Mouse (Mus musculus): Measurements from ENCODE around the gene Rnf166. TPM values are rescaled to one million over a fixed set of nuclear protein-coding genes. Genes with fewer than 3 reads are reported as not detected.
A peak's percentile ranks its signal among the peaks of the same experiment; 100 is the strongest.

Gene Rnf166
- polyA plus RNA-seq, 1 experiment from 2014 or later, result 33.7 TPM

- H3K27ac ChIP-seq (replicated peaks; ENCODE audit: low read depth, low read length), result no peak overlapping the region
- peak; percentile 25 for DNase-seq
These were observed 808 bp downstream of the Rnf166 start for GRCm38 (mm10) chr8:122474951-122475560.

GRCm38 (mm10) chr8:122473911-122474421 is 1.9 kb downstream of the Rnf166 start:
- Histone ChIP-seq H3K36me3 (ENCODE audit: control insufficient read depth, insufficient read depth, low read length) (peaks cover 45% of the 10 kb centered on the region), H3K4me2 (ENCODE audit: low read length) (no peak overlapping the region), H3K27ac (replicated peaks; ENCODE audit: low read depth, low read length) (no peak overlapping the region), H3K4me3 (replicated peaks; ENCODE audit: low read depth, low read length) (no peak overlapping the region), H3K27me3 (ENCODE audit: control insufficient read depth, insufficient read depth, low read length) (no peaks in the 10 kb centered on the region), H3K4me1 (ENCODE audit: control insufficient read depth, insufficient read depth, low read length) (peaks cover 16% of the 10 kb centered on the region), H3K9me3 (ENCODE audit: control insufficient read depth, low read length) (no peaks in the 10 kb centered on the region), H3K9ac (replicated peaks; ENCODE audit: low read length) (no peak overlapping the region)
- WGBS, result 93% methylated on average over 8 of the region's 8 CpGs
- no peak for ATAC-seq (ENCODE audit: low FRiP score, low TSS enrichment)
- DNase-seq, result no peak

More at GRCm38 (mm10) chr8:122474951-122475560, 808 bp downstream of the Rnf166 start:
- peaks cover 16% of the 10 kb centered on the region for H3K4me1 ChIP-seq (ENCODE audit: control insufficient read depth, insufficient read depth, low read length)
- H3K36me3 ChIP-seq (ENCODE audit: control insufficient read depth, insufficient read depth, low read length), result peaks cover 48% of the 10 kb centered on the region
- H3K9me3 ChIP-seq (ENCODE audit: control insufficient read depth, low read length), result no peaks in the 10 kb centered on the region
- H3K27me3 ChIP-seq (ENCODE audit: control insufficient read depth, insufficient read depth, low read length), result no peaks in the 10 kb centered on the region
- ATAC-seq (ENCODE audit: low FRiP score, low TSS enrichment), result 0 out of 2 replicates have a peak, but pooled peaks have one; percentile 6
- H3K9ac ChIP-seq (replicated peaks; ENCODE audit: low read length), result peak overlapping the region; percentile 89
- WGBS, result 18% methylated on average over 16 of the region's 16 CpGs
- peak overlapping the region; percentile 99 for H3K4me3 ChIP-seq (replicated peaks; ENCODE audit: low read depth, low read length)
- H3K4me2 ChIP-seq (ENCODE audit: low read length), result peak overlapping the region; percentile 95

- ATAC-seq (ENCODE audit: low FRiP score, low TSS enrichment) (no peak), DNase-seq (no peak)
- no peak overlapping the region for H3K4me3 ChIP-seq (replicated peaks; ENCODE audit: low read depth, low read length)
- H3K27me3 ChIP-seq (ENCODE audit: control insufficient read depth, insufficient read depth, low read length), result no peaks in the 10 kb centered on the region
- H3K9me3 ChIP-seq (ENCODE audit: control insufficient read depth, low read length), result no peaks in the 10 kb centered on the region
- no peak overlapping the region for H3K9ac ChIP-seq (replicated peaks; ENCODE audit: low read length)
- no peak overlapping the region for H3K4me2 ChIP-seq (ENCODE audit: low read length)
- H3K27ac ChIP-seq (replicated peaks; ENCODE audit: low read depth, low read length), result no peak overlapping the region
- 81% methylated on average over 5 of the region's 5 CpGs for WGBS
- peaks cover 10% of the 10 kb centered on the region for H3K4me1 ChIP-seq (ENCODE audit: control insufficient read depth, insufficient read depth, low read length)
- peaks cover 61% of the 10 kb centered on the region for H3K36me3 ChIP-seq (ENCODE audit: control insufficient read depth, insufficient read depth, low read length)
These were observed 5.2 kb downstream of the Rnf166 start for GRCm38 (mm10) chr8:122470691-122471090.

- WGBS, result 89% methylated on average over 10 of the region's 10 CpGs
- Histone ChIP-seq H3K4me3 (replicated peaks; ENCODE audit: low read depth, low read length) (no peak overlapping the region), H3K9ac (replicated peaks; ENCODE audit: low read length) (no peak overlapping the region; the same call in 1 of the 2 replicates), H3K27ac (replicated peaks; ENCODE audit: low read depth, low read length) (no peak overlapping the region), H3K36me3 (ENCODE audit: control insufficient read depth, insufficient read depth, low read length) (peaks cover 61% of the 10 kb centered on the region), H3K4me1 (ENCODE audit: control insufficient read depth, insufficient read depth, low read length) (peaks cover 8% of the 10 kb centered on the region), H3K4me2 (ENCODE audit: low read length) (no peak overlapping the region), H3K9me3 (ENCODE audit: control insufficient read depth, low read length) (no peaks in the 10 kb centered on the region), H3K27me3 (ENCODE audit: control insufficient read depth, insufficient read depth, low read length) (no peaks in the 10 kb centered on the region)
- no peak for DNase-seq
- ATAC-seq (ENCODE audit: low FRiP score, low TSS enrichment), result no peak
These were observed 5.9 kb downstream of the Rnf166 start for GRCm38 (mm10) chr8:122469965-122470364.

GRCm38 (mm10) chr8:122469407-122469806 is 6.5 kb downstream of the Rnf166 start:
- no peak overlapping the region for H3K4me3 ChIP-seq (replicated peaks; ENCODE audit: low read depth, low read length)
- H3K4me2 ChIP-seq (ENCODE audit: low read length), result no peak overlapping the region
- peaks cover 61% of the 10 kb centered on the region for H3K36me3 ChIP-seq (ENCODE audit: control insufficient read depth, insufficient read depth, low read length)
- H3K27ac ChIP-seq (replicated peaks; ENCODE audit: low read depth, low read length), result no peak overlapping the region
- DNase-seq, result no peak
- 0 out of 2 replicates have a peak, but pooled peaks cover 3% of the 10 kb centered on the region for H3K4me1 ChIP-seq (ENCODE audit: control insufficient read depth, insufficient read depth, low read length)
- H3K27me3 ChIP-seq (ENCODE audit: control insufficient read depth, insufficient read depth, low read length), result no peaks in the 10 kb centered on the region
- H3K9me3 ChIP-seq (ENCODE audit: control insufficient read depth, low read length), result no peaks in the 10 kb centered on the region
- no peak for ATAC-seq (ENCODE audit: low FRiP score, low TSS enrichment)
- H3K9ac ChIP-seq (replicated peaks; ENCODE audit: low read length), result no peak overlapping the region; the same call in 1 of the 2 replicates
- WGBS, result 87% methylated on average over 6 of the region's 6 CpGs

GRCm38 (mm10) chr8:122467816-122468215 is 8.0 kb downstream of the Rnf166 start:
- Histone ChIP-seq H3K27me3 (ENCODE audit: control insufficient read depth, insufficient read depth, low read length) (no peaks in the 10 kb centered on the region), H3K4me1 (ENCODE audit: control insufficient read depth, insufficient read depth, low read length) (no peaks in the 10 kb centered on the region), H3K9ac (replicated peaks; ENCODE audit: low read length) (no peak overlapping the region), H3K4me2 (ENCODE audit: low read length) (no peak overlapping the region), H3K4me3 (replicated peaks; ENCODE audit: low read depth, low read length) (no peak overlapping the region), H3K27ac (replicated peaks; ENCODE audit: low read depth, low read length) (no peak overlapping the region), H3K36me3 (ENCODE audit: control insufficient read depth, insufficient read depth, low read length) (peaks cover 51% of the 10 kb centered on the region), H3K9me3 (ENCODE audit: control insufficient read depth, low read length) (no peaks in the 10 kb centered on the region)
- DNase-seq (no peak), ATAC-seq (ENCODE audit: low FRiP score, low TSS enrichment) (no peak)
- whole genome bisulfite sequencing, result 92% methylated on average over 13 of the region's 13 CpGs

GRCm38 (mm10) chr8:122464985-122465384 is 10.9 kb downstream of the Rnf166 start:
- Histone ChIP-seq H3K9me3 (ENCODE audit: control insufficient read depth, low read length) (no peaks in the 10 kb centered on the region), H3K4me3 (replicated peaks; ENCODE audit: low read depth, low read length) (no peak overlapping the region), H3K9ac (replicated peaks; ENCODE audit: low read length) (no peak overlapping the region), H3K4me1 (ENCODE audit: control insufficient read depth, insufficient read depth, low read length) (peaks cover 6% of the 10 kb centered on the region; the same call in 1 of the 2 replicates), H3K36me3 (ENCODE audit: control insufficient read depth, insufficient read depth, low read length) (peaks cover 40% of the 10 kb centered on the region), H3K4me2 (ENCODE audit: low read length) (no peak overlapping the region), H3K27ac (replicated peaks; ENCODE audit: low read depth, low read length) (no peak overlapping the region), H3K27me3 (ENCODE audit: control insufficient read depth, insufficient read depth, low read length) (peaks cover 27% of the 10 kb centered on the region)
- WGBS, result 77% methylated on average over 7 of the region's 7 CpGs
- ATAC-seq (ENCODE audit: low FRiP score, low TSS enrichment) (no peak), DNase-seq (no peak)

- H3K9ac ChIP-seq (replicated peaks; ENCODE audit: low read length), result no peak overlapping the region
- peaks cover 32% of the 10 kb centered on the region for H3K36me3 ChIP-seq (ENCODE audit: control insufficient read depth, insufficient read depth, low read length)
- H3K27ac ChIP-seq (replicated peaks; ENCODE audit: low read depth, low read length), result no peak overlapping the region
- ATAC-seq (ENCODE audit: low FRiP score, low TSS enrichment), result no peak
- no peak for DNase-seq
- no peaks in the 10 kb centered on the region for H3K9me3 ChIP-seq (ENCODE audit: control insufficient read depth, low read length)
- WGBS, result 69% methylated on average over 12 of the region's 12 CpGs
- peaks cover 34% of the 10 kb centered on the region for H3K27me3 ChIP-seq (ENCODE audit: control insufficient read depth, insufficient read depth, low read length)
- H3K4me1 ChIP-seq (ENCODE audit: control insufficient read depth, insufficient read depth, low read length), result peaks cover 6% of the 10 kb centered on the region; the same call in 1 of the 2 replicates
- H3K4me2 ChIP-seq (ENCODE audit: low read length), result no peak overlapping the region
- no peak overlapping the region for H3K4me3 ChIP-seq (replicated peaks; ENCODE audit: low read depth, low read length)
These were observed 11.9 kb downstream of the Rnf166 start for GRCm38 (mm10) chr8:122463651-122464640.

Measured in midbrain, embryonic 14.5 days (tissue).